Mouse (Mus musculus) C2C12 (cell line): ENCODE results near the gene Vsx2. TPM values are rescaled to one million over a fixed set of nuclear protein-coding genes. Genes with fewer than 3 reads are reported as not detected.

Source experiments
- H3K27me3 ChIP-seq: one replicate; pipeline ENCODE4 v1.6.1; 2011; ENCODE audit not compliant: control insufficient read depth, insufficient read depth, insufficient read length
- H3K36me3 ChIP-seq: one replicate; pipeline ENCODE4 v1.6.1; 2011; ENCODE audit not compliant: control insufficient read depth, insufficient read depth
- H3K4me3 ChIP-seq: one replicate; pipeline ENCODE4 v1.5.1; 2011; ENCODE audit warnings: mild to moderate bottlenecking, control low read depth; ENCODE audit not compliant: poor library complexity, insufficient read depth, severe bottlenecking
- H3K79me2 ChIP-seq: one replicate; pipeline ENCODE4 v1.6.1; 2011; ENCODE audit not compliant: control insufficient read depth, insufficient read depth
- H3K79me3 ChIP-seq: one replicate; pipeline ENCODE4 v1.6.1; 2011; ENCODE audit warnings: low read depth, control low read depth
- H3ac ChIP-seq: one replicate; pipeline ENCODE3; 2011; ENCODE audit warnings: low read depth; ENCODE audit not compliant: control insufficient read depth, insufficient read length
- CEBPB ChIP-seq: IDR thresholded peaks from one replicate; pipeline ENCODE4 v1.6.1; 2011; ENCODE audit warnings: low read depth, mild to moderate bottlenecking, control low read depth, moderate library complexity
- CTCF ChIP-seq: IDR thresholded peaks from one replicate; pipeline ENCODE4 v1.5.1; 2011; ENCODE audit not compliant: control insufficient read depth, insufficient read depth, insufficient read length
- FOSL1 ChIP-seq: IDR thresholded peaks from one replicate; pipeline ENCODE4 v1.8.0; 2011; ENCODE audit warnings: mild to moderate bottlenecking, low read length; ENCODE audit not compliant: poor library complexity, insufficient read depth, severe bottlenecking
- MAX ChIP-seq: IDR thresholded peaks from one replicate; pipeline ENCODE4 v1.6.1; 2011; ENCODE audit warnings: mild to moderate bottlenecking, control low read depth
- MYOD1 ChIP-seq: IDR thresholded peaks from one replicate; pipeline ENCODE4 v1.6.1; 2011; ENCODE audit warnings: low read depth; ENCODE audit not compliant: control insufficient read depth, insufficient read length
- MYOG ChIP-seq: IDR thresholded peaks from one replicate; pipeline ENCODE4 v1.6.1; 2011; ENCODE audit not compliant: control insufficient read depth, insufficient read length; ENCODE audit errors: extremely low read depth
- USF1 ChIP-seq: IDR thresholded peaks from one replicate; pipeline ENCODE4 v1.6.1; 2011; ENCODE audit warnings: low read depth, mild to moderate bottlenecking, control low read depth, moderate library complexity
- polyA plus RNA-seq: library from polyadenylated mRNA; unstranded; fragments of >200 nt; fragmentation: generic; extraction: Trizol; gene quantifications from one replicate; pipeline ENCODE4 v1.2.1, GENCODE M21; 2012; ENCODE audit warnings: missing spikeins

The Vsx2 gene
- polyA plus RNA-seq, 1 experiment, result not detected

DNA sequence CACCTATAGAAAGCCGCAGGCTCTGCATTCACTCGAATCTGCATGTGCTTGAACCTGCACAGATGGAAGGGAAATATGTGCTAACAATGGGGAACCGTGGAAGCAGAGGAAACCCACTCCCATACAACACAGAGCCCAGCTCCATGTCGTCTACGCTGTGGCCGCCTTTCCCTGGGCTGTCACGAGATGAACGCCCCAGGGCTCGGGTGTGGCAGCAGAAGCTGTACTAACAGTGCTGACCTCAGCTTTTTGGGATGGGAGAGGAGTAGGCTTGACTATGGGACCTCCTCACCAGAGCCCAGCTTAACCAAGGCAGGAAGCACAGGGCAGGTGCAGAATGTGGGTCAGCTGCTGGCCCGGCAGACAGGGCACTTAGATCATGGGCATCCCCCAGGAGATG is 42.2 kb downstream of the Vsx2 start:
- Histone ChIP-seq H3K4me3 (no peak overlapping the region), H3ac (no peak overlapping the region), H3K27me3 (no peaks in the 10 kb centered on the region), H3K79me2 (peaks cover 34% of the 10 kb centered on the region), H3K36me3 (peaks cover 42% of the 10 kb centered on the region), H3K79me3 (peaks cover 10% of the 10 kb centered on the region)
- TF ChIP-seq USF1 (no peak), FOSL1 (no peak), MYOG (no peak), MAX (no peak), CEBPB (no peak)

DNA sequence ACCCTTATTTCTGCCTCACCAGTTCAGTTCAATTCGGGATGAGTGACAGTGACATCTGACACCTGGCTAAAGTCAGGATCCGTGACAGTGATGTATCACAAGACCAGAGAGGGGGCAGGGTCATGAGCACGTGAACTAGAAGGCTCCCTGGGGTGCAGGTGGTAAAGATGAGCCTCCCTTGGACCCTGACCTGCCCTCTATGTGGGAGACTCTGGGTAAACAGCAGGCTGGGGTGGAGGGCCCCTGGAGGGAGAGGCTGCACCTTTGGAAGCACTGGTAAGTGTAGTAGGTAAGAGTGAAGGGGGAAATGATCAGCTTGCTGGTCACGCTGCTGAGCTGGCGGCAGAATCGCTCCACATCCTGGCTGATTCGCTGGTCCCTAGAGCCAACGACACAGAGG is 43.0 kb downstream of the Vsx2 start:
- Histone ChIP-seq H3K79me3 (peaks cover 12% of the 10 kb centered on the region), H3K4me3 (no peak overlapping the region), H3K36me3 (peaks cover 34% of the 10 kb centered on the region), H3ac (no peak overlapping the region), H3K79me2 (peaks cover 39% of the 10 kb centered on the region), H3K27me3 (no peaks in the 10 kb centered on the region)
- TF ChIP-seq CTCF (no peak), MYOD1 (no peak), MAX (no peak), USF1 (no peak), FOSL1 (no peak), MYOG (no peak), CEBPB (no peak)

DNA sequence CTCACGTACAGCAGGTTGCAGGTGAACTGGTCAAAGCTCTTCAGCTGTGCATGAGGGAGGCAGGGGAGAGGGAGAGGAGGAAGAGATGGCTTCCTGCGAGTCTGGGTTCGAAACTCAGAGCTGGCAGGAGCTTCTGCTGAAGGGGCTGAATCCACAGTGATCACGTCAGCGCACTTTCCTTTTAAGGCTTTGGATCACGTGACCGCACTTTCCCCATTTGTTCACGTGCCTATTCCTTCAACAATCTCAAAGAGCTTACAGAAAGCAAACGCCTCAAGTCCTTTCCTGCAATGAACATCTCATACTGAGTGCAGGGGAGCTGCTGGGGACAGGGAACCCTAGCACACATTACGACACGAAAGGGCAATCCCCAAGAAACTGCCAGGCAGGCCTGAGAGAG is 44.4 kb downstream of the Vsx2 start:
- Histone ChIP-seq H3ac (no peak overlapping the region), H3K79me2 (peaks cover 39% of the 10 kb centered on the region), H3K36me3 (peaks cover 21% of the 10 kb centered on the region), H3K4me3 (no peak overlapping the region), H3K27me3 (no peaks in the 10 kb centered on the region), H3K79me3 (peaks cover 12% of the 10 kb centered on the region)
- TF ChIP-seq CTCF, result no peak
- peak; percentile 24 for TF ChIP-seq USF1

DNA sequence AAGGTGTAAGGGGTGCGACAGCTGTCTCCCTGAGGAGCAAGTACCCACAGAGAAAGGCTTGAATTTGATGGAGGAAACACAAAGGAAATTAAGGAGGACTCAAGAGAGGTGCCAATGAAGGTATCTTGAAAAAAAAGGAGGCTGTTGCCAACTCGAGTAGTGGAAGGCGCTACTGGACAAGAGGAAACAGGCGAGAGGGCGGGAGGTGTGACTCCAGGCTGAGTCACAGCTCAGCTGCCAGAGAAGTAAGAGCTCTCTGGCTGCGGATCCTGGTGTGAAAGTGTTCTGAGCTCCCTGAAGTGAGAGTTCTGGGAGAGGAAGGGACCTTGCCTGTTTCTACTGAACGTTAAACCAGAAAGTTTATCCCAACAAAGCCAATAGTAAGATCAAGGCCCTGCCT is 45.0 kb downstream of the Vsx2 start:
- TF ChIP-seq FOSL1 (peak; percentile 72), MAX (peak; percentile 26), MYOG (no peak), MYOD1 (peak; percentile 54)
- H3K4me3 ChIP-seq, result no peak overlapping the region
- H3ac ChIP-seq, result peak overlapping the region; percentile 21
- H3K36me3 ChIP-seq, result peaks cover 16% of the 10 kb centered on the region
- no peaks in the 10 kb centered on the region for H3K27me3 ChIP-seq
- peaks cover 12% of the 10 kb centered on the region for H3K79me3 ChIP-seq
- peaks cover 39% of the 10 kb centered on the region for H3K79me2 ChIP-seq

DNA sequence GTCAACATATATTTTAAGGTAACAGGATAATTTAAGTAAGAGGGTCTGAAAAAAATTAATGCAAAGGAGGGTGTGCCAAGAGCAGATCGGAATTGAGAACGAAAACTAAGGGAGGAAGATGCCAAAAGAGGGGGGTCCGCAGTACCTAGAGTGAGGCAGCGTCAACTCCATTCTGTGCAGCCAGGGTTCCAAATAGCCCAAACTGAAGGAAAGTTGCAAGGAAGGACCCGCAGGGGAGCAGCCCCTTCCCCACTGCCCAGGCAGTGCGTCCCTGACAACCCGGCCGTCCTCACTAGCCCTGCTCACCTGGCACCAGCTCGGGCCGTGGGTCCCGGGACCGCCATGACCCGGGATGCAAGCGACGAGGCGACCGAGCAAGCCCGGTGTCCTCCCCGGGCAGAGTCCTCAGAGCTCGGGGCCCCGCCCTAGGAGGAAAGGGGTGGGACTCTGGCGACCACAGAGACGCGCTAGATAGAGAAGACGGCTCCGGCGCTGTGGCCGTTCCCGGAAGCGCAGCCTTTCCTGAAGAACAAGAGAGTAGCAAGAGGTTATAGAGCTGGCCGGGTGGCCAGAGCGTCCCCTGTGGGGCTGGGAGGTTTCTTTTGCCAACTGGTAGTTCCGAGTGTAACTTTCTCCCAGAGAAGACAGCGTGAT is 47.5 kb downstream of the Vsx2 start, which contains the start of gene Abcd4:
TSS of gene Abcd4 (minus strand) at position 437 of the 654 bp plus-strand sequence.
- H3K27me3 ChIP-seq, result no peaks in the 10 kb centered on the region
- H3K79me3 ChIP-seq, result peaks cover 12% of the 10 kb centered on the region
- H3K79me2 ChIP-seq, result peaks cover 36% of the 10 kb centered on the region
- TF ChIP-seq CTCF (peak; percentile 20), CEBPB (no peak), MAX (peak; percentile 72)
- peak within 1 kb of the TSS; percentile 86 for H3K4me3 ChIP-seq
- peaks cover 16% of the 10 kb centered on the region for H3K36me3 ChIP-seq
- H3ac ChIP-seq, result peak within 1 kb of the TSS; percentile 99

DNA sequence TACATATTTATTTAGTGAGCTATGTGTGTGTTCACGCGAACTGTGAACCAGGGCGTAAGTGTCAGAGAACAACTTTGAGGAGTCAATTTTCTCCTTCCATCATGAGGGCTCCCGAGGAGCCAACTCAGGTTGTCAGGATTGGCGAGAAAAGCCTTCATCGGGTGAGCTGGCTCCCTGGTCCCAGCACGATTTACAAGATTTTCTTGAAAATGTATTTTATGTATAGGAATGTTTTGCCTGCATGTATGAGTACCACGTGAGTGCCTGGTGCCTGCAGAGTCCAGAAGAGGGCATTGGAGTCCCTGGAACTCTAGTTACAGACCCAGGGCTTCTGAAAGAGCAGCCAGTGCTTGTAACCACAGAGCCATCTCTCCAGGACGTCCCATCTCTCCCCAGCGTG is 48.1 kb downstream of the Vsx2 start:
- peaks cover 10% of the 10 kb centered on the region for H3K36me3 ChIP-seq
- H3K79me2 ChIP-seq, result peaks cover 34% of the 10 kb centered on the region
- peaks cover 12% of the 10 kb centered on the region for H3K79me3 ChIP-seq
- H3K27me3 ChIP-seq, result peaks cover 1% of the 10 kb centered on the region
- H3ac ChIP-seq, result peak overlapping the region; percentile 1
- TF ChIP-seq MYOG, result no peak
- no peak for TF ChIP-seq MYOD1
- peak overlapping the region; percentile 16 for H3K4me3 ChIP-seq
